Mouse (Mus musculus): ENCODE data around the gene Nol10. TPM values are rescaled to one million over a fixed set of nuclear protein-coding genes. Genes with fewer than 3 reads are reported as not detected.
"Not testable (repeated sequence)": the region's sequence is repeated elsewhere in the genome, so short reads cannot be mapped to it uniquely, and the experiment has no call there.

The Nol10 gene
- polyA plus RNA-seq, 1 experiment: 3.7 TPM

- no peaks in the 10 kb centered on the region for H3K4me1 ChIP-seq (ENCODE audit: control insufficient read depth, insufficient read depth, low read length)
- TF ChIP-seq POLR2A (IDR thresholded peaks at IDR 0.05; ENCODE audit: borderline replicate concordance, extremely low read depth, low read depth, low read length) (no peak), CTCF (IDR thresholded peaks at IDR 0.05; ENCODE audit: insufficient read depth, low read length) (no peak)
- H3K4me3 ChIP-seq (replicated peaks; ENCODE audit: extremely low read depth, low read depth, low read length): no peak overlapping the region
- WGBS: 79% methylated on average over 4 of the region's 4 CpGs
- DNase-seq: no peak
Observed at GRCm38 (mm10) chr12:17466791-17467190, 118.5 kb downstream of the Nol10 start.

GRCm38 (mm10) chr12:17468359-17468758 lies 120.1 kb downstream of the Nol10 start:
- 33% methylated on average over 3 of the region's 3 CpGs for WGBS
- H3K4me3 ChIP-seq (replicated peaks; ENCODE audit: extremely low read depth, low read depth, low read length): no peak overlapping the region
- TF ChIP-seq CTCF (IDR thresholded peaks at IDR 0.05; ENCODE audit: insufficient read depth, low read length) (no peak), POLR2A (IDR thresholded peaks at IDR 0.05; ENCODE audit: borderline replicate concordance, extremely low read depth, low read depth, low read length) (no peak)
- H3K4me1 ChIP-seq (ENCODE audit: control insufficient read depth, insufficient read depth, low read length): no peaks in the 10 kb centered on the region
- DNase-seq: no peak

GRCm38 (mm10) chr12:17469869-17470268 lies 121.6 kb downstream of the Nol10 start:
- Histone ChIP-seq H3K4me3 (replicated peaks; ENCODE audit: extremely low read depth, low read depth, low read length) (no peak overlapping the region), H3K4me1 (ENCODE audit: control insufficient read depth, insufficient read depth, low read length) (no peaks in the 10 kb centered on the region)
- no peak for DNase-seq
- no peak for TF ChIP-seq CTCF (IDR thresholded peaks at IDR 0.05; ENCODE audit: insufficient read depth, low read length)
- no peak for TF ChIP-seq POLR2A (IDR thresholded peaks at IDR 0.05; ENCODE audit: borderline replicate concordance, extremely low read depth, low read depth, low read length)
- 85% methylated on average over 7 of the region's 7 CpGs for WGBS

GRCm38 (mm10) chr12:17470528-17470927 lies 122.3 kb downstream of the Nol10 start:
- not testable (repeated sequence) for DNase-seq; H3K4me1 ChIP-seq (ENCODE audit: control insufficient read depth, insufficient read depth, low read length); H3K4me3 ChIP-seq (replicated peaks; ENCODE audit: extremely low read depth, low read depth, low read length)

- 68% methylated on average over 1 of the region's 1 CpGs for WGBS
- no peak for DNase-seq
Observed at GRCm38 (mm10) chr12:17471405-17471804, 123.1 kb downstream of the Nol10 start.

GRCm38 (mm10) chr12:17473128-17473527 lies 124.9 kb downstream of the Nol10 start:
- DNase-seq: no peak
- WGBS: 92% methylated on average over 3 of the region's 3 CpGs
- H3K4me1 ChIP-seq (ENCODE audit: control insufficient read depth, insufficient read depth, low read length): no peaks in the 10 kb centered on the region
- no peak overlapping the region for H3K4me3 ChIP-seq (replicated peaks; ENCODE audit: extremely low read depth, low read depth, low read length)
- TF ChIP-seq POLR2A (IDR thresholded peaks at IDR 0.05; ENCODE audit: borderline replicate concordance, extremely low read depth, low read depth, low read length) (no peak), CTCF (IDR thresholded peaks at IDR 0.05; ENCODE audit: insufficient read depth, low read length) (no peak)

More at GRCm38 (mm10) chr12:17471405-17471804, 123.1 kb downstream of the Nol10 start:
- Histone ChIP-seq H3K4me1 (ENCODE audit: control insufficient read depth, insufficient read depth, low read length) (no peaks in the 10 kb centered on the region), H3K4me3 (replicated peaks; ENCODE audit: extremely low read depth, low read depth, low read length) (no peak overlapping the region)
- TF ChIP-seq POLR2A (IDR thresholded peaks at IDR 0.05; ENCODE audit: borderline replicate concordance, extremely low read depth, low read depth, low read length): no peak
- no peak for TF ChIP-seq CTCF (IDR thresholded peaks at IDR 0.05; ENCODE audit: insufficient read depth, low read length)

- no peak for DNase-seq
- no peak for TF ChIP-seq POLR2A (IDR thresholded peaks at IDR 0.05; ENCODE audit: borderline replicate concordance, extremely low read depth, low read depth, low read length)
- TF ChIP-seq CTCF (IDR thresholded peaks at IDR 0.05; ENCODE audit: insufficient read depth, low read length): no peak
- Histone ChIP-seq H3K4me1 (ENCODE audit: control insufficient read depth, insufficient read depth, low read length) (no peaks in the 10 kb centered on the region), H3K4me3 (replicated peaks; ENCODE audit: extremely low read depth, low read depth, low read length) (no peak overlapping the region)
- WGBS: 87% methylated on average over 3 of the region's 3 CpGs
Observed at GRCm38 (mm10) chr12:17473862-17474261, 125.6 kb downstream of the Nol10 start.

GRCm38 (mm10) chr12:17474681-17475080 lies 126.4 kb downstream of the Nol10 start:
- no peaks in the 10 kb centered on the region for H3K4me1 ChIP-seq (ENCODE audit: control insufficient read depth, insufficient read depth, low read length)
- no peak for DNase-seq
- H3K4me3 ChIP-seq (replicated peaks; ENCODE audit: extremely low read depth, low read depth, low read length): no peak overlapping the region
- 60% methylated on average over 4 of the region's 4 CpGs for WGBS
- TF ChIP-seq POLR2A (IDR thresholded peaks at IDR 0.05; ENCODE audit: borderline replicate concordance, extremely low read depth, low read depth, low read length): no peak
- TF ChIP-seq CTCF (IDR thresholded peaks at IDR 0.05; ENCODE audit: insufficient read depth, low read length): no peak

GRCm38 (mm10) chr12:17475146-17475545 lies 126.9 kb downstream of the Nol10 start:
- no peak for DNase-seq
- 84% methylated on average over 4 of the region's 4 CpGs for WGBS
- no peak overlapping the region for H3K4me3 ChIP-seq (replicated peaks; ENCODE audit: extremely low read depth, low read depth, low read length)
- TF ChIP-seq POLR2A (IDR thresholded peaks at IDR 0.05; ENCODE audit: borderline replicate concordance, extremely low read depth, low read depth, low read length) (no peak), CTCF (IDR thresholded peaks at IDR 0.05; ENCODE audit: insufficient read depth, low read length) (no peak)
- H3K4me1 ChIP-seq (ENCODE audit: control insufficient read depth, insufficient read depth, low read length): no peaks in the 10 kb centered on the region

- no peaks in the 10 kb centered on the region for H3K4me1 ChIP-seq (ENCODE audit: control insufficient read depth, insufficient read depth, low read length)
- TF ChIP-seq POLR2A (IDR thresholded peaks at IDR 0.05; ENCODE audit: borderline replicate concordance, extremely low read depth, low read depth, low read length): no peak
- no peak for TF ChIP-seq CTCF (IDR thresholded peaks at IDR 0.05; ENCODE audit: insufficient read depth, low read length)
- no peak overlapping the region for H3K4me3 ChIP-seq (replicated peaks; ENCODE audit: extremely low read depth, low read depth, low read length)
- WGBS: 80% methylated on average over 12 of the region's 12 CpGs
- no peak for DNase-seq
Observed at GRCm38 (mm10) chr12:17478196-17478595, 129.9 kb downstream of the Nol10 start.

GRCm38 (mm10) chr12:17478856-17479255 lies 130.6 kb downstream of the Nol10 start:
- DNase-seq: no peak
- WGBS: 87% methylated on average over 2 of the region's 2 CpGs
- no peak overlapping the region for H3K4me3 ChIP-seq (replicated peaks; ENCODE audit: extremely low read depth, low read depth, low read length)
- TF ChIP-seq CTCF (IDR thresholded peaks at IDR 0.05; ENCODE audit: insufficient read depth, low read length) (no peak), POLR2A (IDR thresholded peaks at IDR 0.05; ENCODE audit: borderline replicate concordance, extremely low read depth, low read depth, low read length) (no peak)
- no peaks in the 10 kb centered on the region for H3K4me1 ChIP-seq (ENCODE audit: control insufficient read depth, insufficient read depth, low read length)

Other genes with a start within 250 kb of the Nol10 start
- gene Kcnf1, start 171.6 kb upstream of the Nol10 start, polyA plus RNA-seq (2012; rRNA removed): 0.85 and 1.0 TPM in 2 replicates
- gene Pdia6, start 81.9 kb upstream of the Nol10 start, polyA plus RNA-seq (2012; rRNA removed): 55.2 and 76.8 TPM in 2 replicates
- gene Atp6v1c2, start 19.1 kb upstream of the Nol10 start, polyA plus RNA-seq (2012; rRNA removed): 42.8 and 55.3 TPM in 2 replicates
- 48.1 and 59.5 TPM in 2 replicates for gene Odc1, start 196.3 kb downstream of the Nol10 start, polyA plus RNA-seq (2012; rRNA removed)